Mouse (Mus musculus) hindbrain, embryonic 16.5 days (tissue): ENCODE results near the gene Camsap1. TPM values are rescaled to one million over a fixed set of nuclear protein-coding genes. Genes with fewer than 3 reads are reported as not detected.

Experiments
- ATAC-seq: fragments of 200-750 bp; cut with Nextera tagmentation; 2 replicates; pipeline ENCODE4 v1.8.0; 2017; ENCODE audit warnings: moderate TSS enrichment, moderate library complexity
- H3K27ac ChIP-seq: fragments of 300-500 bp; sonication (generic); 2 replicates; pipeline ENCODE4 v1.5.1; 2014; ENCODE audit warnings: low read depth, mild to moderate bottlenecking, control low read depth, low read length, moderate library complexity
- H3K27me3 ChIP-seq: fragments of 300-500 bp; sonication (generic); replicated peaks from 2 replicates; pipeline ENCODE4 v1.6.1; 2014; ENCODE audit warnings: low read length; ENCODE audit not compliant: control insufficient read depth, insufficient read depth
- H3K36me3 ChIP-seq: fragments of 300-500 bp; sonication (generic); 2 replicates; pipeline ENCODE4 v1.6.1; 2014; ENCODE audit warnings: mild to moderate bottlenecking, low read length, moderate library complexity, mixed read lengths; ENCODE audit not compliant: control insufficient read depth, insufficient read depth
- H3K4me1 ChIP-seq: fragments of 300-500 bp; sonication (generic); 2 replicates; pipeline ENCODE4 v1.6.1; 2014; ENCODE audit warnings: low read depth, low read length; ENCODE audit not compliant: control insufficient read depth, insufficient read depth
- H3K4me2 ChIP-seq: fragments of 300-500 bp; sonication (generic); 2 replicates; pipeline ENCODE4 v1.6.1; 2014; ENCODE audit warnings: mild to moderate bottlenecking, low read length, control low read depth, moderate library complexity
- H3K4me3 ChIP-seq: fragments of 300-500 bp; sonication (generic); 2 replicates; pipeline ENCODE4 v1.5.1; 2014; ENCODE audit warnings: mild to moderate bottlenecking, low read length, control low read depth, moderate library complexity
- H3K9ac ChIP-seq: fragments of 300-500 bp; sonication (generic); 2 replicates; pipeline ENCODE4 v1.6.1; 2014; ENCODE audit warnings: low read depth, mild to moderate bottlenecking, control low read depth, low read length, moderate library complexity
- H3K9me3 ChIP-seq: fragments of 300-500 bp; sonication (generic); 2 replicates; pipeline ENCODE4 v1.6.1; 2014; ENCODE audit warnings: mild to moderate bottlenecking, low read length, moderate library complexity; ENCODE audit not compliant: control insufficient read depth
- WGBS: fragments of 180-500 bp; shearing (Covaris S2); extraction: QIAGEN DNeasy Blood & Tissue Kit; methylation state at CpG from one replicate; pipeline ENCODE4 v1.1.7; 2014; 5-methylcytosine and 5-hydroxymethylcytosine counted together
- polyA plus RNA-seq: library from polyadenylated mRNA; unstranded; fragments of >200 nt; fragmentation: Nextera tagmentation; extraction: Ambion mirVana; gene quantifications from 2 replicates; pipeline ENCODE4 v1.2.1, GENCODE M21; 2015

The Camsap1 gene
- polyA plus RNA-seq, 1 experiment from 2014 or later: 23.6 TPM

DNA sequence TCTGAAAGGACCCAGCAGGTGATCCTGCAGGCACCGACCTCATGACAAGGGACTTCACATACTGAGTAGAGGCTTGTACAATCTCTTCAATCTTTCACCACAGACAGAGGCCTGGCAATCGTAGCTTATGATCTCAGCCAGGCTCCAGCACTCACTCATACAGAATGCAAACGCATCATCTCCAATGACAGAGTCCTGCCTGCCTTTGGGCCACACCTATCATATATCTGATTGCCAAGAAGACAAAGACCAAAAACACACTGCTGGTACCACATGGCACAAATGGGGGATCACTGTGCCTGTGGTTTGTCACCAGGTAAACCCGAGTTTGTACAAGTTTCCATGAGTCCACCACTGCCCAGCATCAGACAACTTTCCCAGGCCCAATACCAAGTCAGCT is 34.2 kb upstream of the Camsap1 start:
- no peak for ATAC-seq
- WGBS: 77% methylated on average over 4 of the region's 4 CpGs
- Histone ChIP-seq H3K36me3 (peaks cover 9% of the 10 kb centered on the region; the same call in 1 of the 2 replicates), H3K4me1 (peaks cover 15% of the 10 kb centered on the region), H3K27ac (no peak overlapping the region), H3K9ac (no peak overlapping the region), H3K4me3 (no peak overlapping the region), H3K27me3 (no peaks in the 10 kb centered on the region), H3K9me3 (no peaks in the 10 kb centered on the region), H3K4me2 (no peak overlapping the region)

DNA sequence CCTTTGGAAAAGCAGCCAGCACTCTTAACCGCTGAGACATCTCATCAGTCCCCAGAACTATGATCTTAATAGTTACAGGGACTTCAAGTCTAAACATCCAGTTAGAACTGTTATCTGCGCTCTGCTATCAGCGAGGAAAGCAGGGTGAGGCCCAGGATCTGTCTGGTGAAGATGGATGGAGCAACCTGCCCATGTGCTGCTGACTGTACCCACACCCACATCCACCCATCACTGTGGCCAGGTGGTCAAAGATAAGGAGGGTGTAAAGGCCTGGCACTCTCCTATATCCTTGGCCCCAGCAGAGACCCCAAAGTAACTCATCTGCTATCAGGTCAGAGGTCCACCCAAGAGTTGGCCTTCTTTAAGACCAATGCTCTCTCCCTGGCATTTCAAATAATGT is 30.6 kb upstream of the Camsap1 start:
- Histone ChIP-seq H3K27ac (no peak overlapping the region), H3K36me3 (peaks cover 30% of the 10 kb centered on the region), H3K4me3 (no peak overlapping the region), H3K4me2 (no peak overlapping the region), H3K9ac (no peak overlapping the region), H3K9me3 (no peaks in the 10 kb centered on the region), H3K27me3 (no peaks in the 10 kb centered on the region), H3K4me1 (no peaks in the 10 kb centered on the region)
- WGBS: 95% methylated on average over 3 of the region's 3 CpGs
- no peak for ATAC-seq

DNA sequence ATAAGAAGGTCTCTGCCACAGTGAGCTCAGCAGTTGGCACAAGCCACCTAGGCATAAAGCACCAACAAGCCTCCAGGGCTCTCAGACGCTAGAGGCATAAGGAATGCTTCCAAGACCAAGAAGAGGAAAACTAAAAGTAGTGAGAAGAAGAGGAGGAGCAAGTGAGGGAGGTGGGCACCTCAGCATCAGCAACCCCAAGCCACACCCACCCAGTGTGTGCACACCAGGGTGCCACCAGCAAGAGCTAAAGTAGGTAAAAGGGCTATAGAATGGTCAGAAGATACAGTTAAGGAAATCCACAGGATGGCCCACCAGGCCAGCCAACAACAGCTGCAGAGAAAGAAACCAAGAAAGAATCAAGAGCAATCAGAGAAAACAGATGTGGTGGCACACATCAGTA is 28.3 kb upstream of the Camsap1 start:
- Histone ChIP-seq H3K4me1 (no peaks in the 10 kb centered on the region), H3K9me3 (no peaks in the 10 kb centered on the region), H3K9ac (no peak overlapping the region), H3K27me3 (no peaks in the 10 kb centered on the region), H3K4me3 (no peak overlapping the region), H3K4me2 (no peak overlapping the region), H3K27ac (no peak overlapping the region), H3K36me3 (peaks cover 48% of the 10 kb centered on the region)
- no peak for ATAC-seq
- WGBS: 84% methylated on average over 1 of the region's 1 CpGs

DNA sequence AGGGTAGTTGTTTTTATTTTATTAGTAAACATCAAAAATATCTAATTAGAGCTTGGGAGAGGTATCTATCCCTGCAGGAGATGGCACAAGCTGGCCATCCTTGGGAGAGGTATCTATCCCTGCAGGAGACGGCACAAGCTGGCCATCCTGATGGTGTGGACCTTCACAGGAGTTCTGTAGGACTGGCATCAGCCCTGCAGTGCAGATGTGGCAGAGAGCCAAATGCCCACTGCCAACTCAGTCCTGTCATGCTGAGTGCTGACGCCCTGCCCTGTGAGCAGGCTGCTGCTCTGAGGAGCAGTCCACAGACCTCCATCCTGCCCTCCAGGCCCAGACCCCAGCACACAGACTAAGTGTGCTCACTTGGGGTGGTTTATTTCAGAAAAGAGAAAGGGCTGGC is 18.9 kb upstream of the Camsap1 start:
- H3K9me3 ChIP-seq: no peaks in the 10 kb centered on the region
- no peaks in the 10 kb centered on the region for H3K27me3 ChIP-seq
- H3K27ac ChIP-seq: no peak overlapping the region
- H3K36me3 ChIP-seq: peaks cover 46% of the 10 kb centered on the region
- 0 out of 2 replicates have a peak, but pooled peaks have one; percentile 37 for ATAC-seq
- H3K4me2 ChIP-seq: no peak overlapping the region
- no peak overlapping the region for H3K9ac ChIP-seq
- no peaks in the 10 kb centered on the region for H3K4me1 ChIP-seq
- WGBS: 40% methylated on average over 2 of the region's 2 CpGs
- H3K4me3 ChIP-seq: no peak overlapping the region

DNA sequence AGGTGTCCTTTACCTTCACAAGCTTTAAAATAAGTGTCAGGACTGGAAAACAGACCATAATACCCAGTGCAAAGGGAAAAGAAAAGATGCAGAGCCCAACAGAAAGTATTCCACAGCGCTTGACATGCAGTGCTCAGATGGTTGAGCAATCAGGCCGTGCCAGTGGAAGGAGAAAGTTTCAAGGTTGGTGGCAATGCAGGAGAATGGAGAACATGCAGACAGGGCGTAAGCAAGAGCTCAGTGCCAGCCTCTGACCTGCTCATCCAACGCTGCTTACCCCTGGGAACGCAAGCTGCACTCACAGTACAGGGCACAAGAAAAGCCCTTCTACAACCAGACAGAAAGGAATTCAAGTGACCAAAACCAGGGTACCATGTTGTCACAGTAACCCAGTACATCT is 18.1 kb upstream of the Camsap1 start:
- no peak for ATAC-seq
- Histone ChIP-seq H3K4me1 (no peaks in the 10 kb centered on the region), H3K4me2 (no peak overlapping the region), H3K27me3 (no peaks in the 10 kb centered on the region), H3K9me3 (no peaks in the 10 kb centered on the region), H3K9ac (no peak overlapping the region), H3K36me3 (peaks cover 44% of the 10 kb centered on the region), H3K27ac (no peak overlapping the region), H3K4me3 (no peak overlapping the region)
- WGBS: 94% methylated on average over 5 of the region's 5 CpGs

DNA sequence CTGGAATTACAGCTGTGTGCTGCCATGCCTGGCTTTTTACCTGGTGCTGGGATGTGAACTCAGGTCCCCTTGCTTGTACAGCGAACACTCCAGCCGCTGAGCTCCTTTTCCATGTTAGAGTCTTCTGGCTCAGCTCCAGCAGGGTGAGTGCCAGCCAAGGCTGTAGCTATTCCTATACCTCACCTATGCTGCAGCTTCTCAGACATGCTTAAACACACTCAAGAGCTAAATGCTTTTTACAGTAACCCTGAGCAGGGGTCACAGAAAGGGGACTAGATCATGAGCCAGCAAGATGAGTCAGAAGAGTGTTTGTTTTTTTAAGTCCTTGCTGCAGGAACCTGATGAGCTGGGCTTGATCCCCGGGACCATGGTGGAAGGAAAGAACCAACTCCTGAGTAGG is 14.6 kb upstream of the Camsap1 start:
- Histone ChIP-seq H3K27ac (no peak overlapping the region), H3K36me3 (peaks cover 30% of the 10 kb centered on the region), H3K9me3 (no peaks in the 10 kb centered on the region), H3K27me3 (no peaks in the 10 kb centered on the region), H3K4me3 (no peak overlapping the region), H3K9ac (no peak overlapping the region), H3K4me2 (no peak overlapping the region), H3K4me1 (no peaks in the 10 kb centered on the region)
- 91% methylated on average over 3 of the region's 3 CpGs for WGBS
- no peak for ATAC-seq

DNA sequence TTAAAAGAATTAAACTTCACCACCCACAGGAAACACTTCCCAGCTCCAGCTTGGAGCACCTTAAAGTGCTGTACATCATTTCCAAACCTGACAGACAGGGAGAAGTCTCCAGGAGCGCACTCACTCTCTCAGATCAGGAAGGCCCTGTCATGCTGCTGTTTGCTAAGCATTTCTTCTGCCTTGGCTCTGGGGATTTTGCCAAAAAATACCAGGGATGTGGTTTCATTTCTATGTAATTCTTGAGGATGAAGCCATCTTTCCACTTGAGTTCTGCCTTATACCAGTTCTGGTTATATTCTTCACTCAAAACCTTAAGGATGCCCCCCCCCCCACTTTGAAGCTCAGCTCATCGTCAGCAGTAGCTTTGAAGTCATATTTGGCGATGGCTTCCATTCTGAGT is 11.7 kb upstream of the Camsap1 start:
- ATAC-seq: no peak
- Histone ChIP-seq H3K27ac (no peak overlapping the region), H3K27me3 (no peaks in the 10 kb centered on the region), H3K4me3 (no peak overlapping the region), H3K9ac (no peak overlapping the region), H3K4me2 (no peak overlapping the region), H3K4me1 (no peaks in the 10 kb centered on the region), H3K36me3 (peaks cover 23% of the 10 kb centered on the region), H3K9me3 (no peaks in the 10 kb centered on the region)
- 93% methylated on average over 3 of the region's 3 CpGs for WGBS

DNA sequence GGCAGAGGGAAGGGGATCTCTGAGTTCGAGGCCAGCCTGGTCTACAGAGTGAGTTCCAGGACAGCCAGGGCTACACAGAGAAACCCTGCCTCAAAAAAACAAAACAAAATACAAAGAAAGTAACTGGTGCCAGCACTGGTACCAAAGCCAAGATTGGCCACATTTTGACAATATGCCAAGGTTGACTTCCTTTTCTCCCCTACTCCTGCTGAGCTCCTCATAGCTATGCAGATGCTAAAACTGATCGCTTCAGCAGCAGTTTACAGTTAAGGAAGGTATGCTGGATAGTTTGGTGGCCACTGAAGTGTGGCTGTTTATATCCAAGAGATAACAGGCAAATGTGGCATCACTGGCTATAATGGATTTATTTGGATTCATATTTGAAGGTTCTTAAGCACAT is 9.2 kb upstream of the Camsap1 start:
- Histone ChIP-seq H3K4me3 (no peak overlapping the region), H3K27ac (no peak overlapping the region), H3K36me3 (peaks cover 7% of the 10 kb centered on the region), H3K4me2 (no peak overlapping the region), H3K4me1 (no peaks in the 10 kb centered on the region), H3K9me3 (no peaks in the 10 kb centered on the region), H3K9ac (no peak overlapping the region), H3K27me3 (no peaks in the 10 kb centered on the region)
- ATAC-seq: no peak
- WGBS: 54% methylated on average over 2 of the region's 2 CpGs

DNA sequence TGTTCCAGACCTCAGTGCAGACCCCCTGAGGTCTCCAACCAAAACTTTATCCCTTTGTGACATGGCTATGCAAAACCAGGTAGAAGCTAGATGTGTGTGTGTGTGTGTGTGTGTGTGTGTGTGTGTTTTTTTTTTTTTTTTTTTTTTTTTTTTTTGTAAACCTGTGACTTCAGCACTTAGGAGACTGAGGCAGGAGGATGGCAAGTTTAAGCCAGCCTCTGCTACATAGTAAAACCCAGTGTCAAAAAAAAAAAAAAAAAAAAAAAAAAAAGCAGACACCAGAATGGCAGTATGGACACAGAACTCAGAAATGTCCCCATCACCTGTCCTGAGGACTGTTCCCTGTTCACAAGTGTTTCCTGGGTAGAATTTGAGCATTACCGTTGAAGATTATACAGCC is 6.6 kb upstream of the Camsap1 start:
- Histone ChIP-seq H3K9me3 (no peaks in the 10 kb centered on the region), H3K36me3 (no peaks in the 10 kb centered on the region), H3K27ac (no peak overlapping the region), H3K27me3 (no peaks in the 10 kb centered on the region), H3K4me1 (no peaks in the 10 kb centered on the region; the same call in 1 of the 2 replicates), H3K9ac (no peak overlapping the region), H3K4me3 (no peak overlapping the region), H3K4me2 (no peak overlapping the region)
- 93% methylated on average over 1 of the region's 1 CpGs for WGBS
- ATAC-seq: no peak

DNA sequence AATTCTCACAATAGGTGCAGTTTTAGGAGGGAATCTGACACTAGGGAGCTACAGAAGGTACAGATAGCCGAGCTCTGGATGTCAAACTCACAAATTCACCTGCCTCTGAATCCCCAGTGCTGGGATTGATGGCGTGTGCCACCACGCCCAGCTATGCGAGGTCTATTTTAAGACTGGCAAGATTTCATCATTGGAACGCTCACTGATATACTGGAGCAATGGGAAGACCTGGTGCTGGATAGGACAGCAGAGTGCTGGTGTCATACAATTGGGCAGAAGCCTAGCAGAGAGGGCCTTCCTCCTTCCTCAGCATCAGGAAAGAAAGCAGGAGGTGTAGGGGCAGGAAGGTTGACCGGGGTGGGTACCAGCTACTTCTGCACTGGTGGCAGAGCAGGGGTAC is 4.7 kb upstream of the Camsap1 start:
- 84% methylated on average over 6 of the region's 6 CpGs for WGBS
- H3K9ac ChIP-seq: no peak overlapping the region

More for the DNA sequence above, 4.7 kb upstream of the Camsap1 start:
- no peaks in the 10 kb centered on the region for H3K27me3 ChIP-seq
- no peaks in the 10 kb centered on the region for H3K9me3 ChIP-seq
- H3K4me1 ChIP-seq: peaks cover 6% of the 10 kb centered on the region
- ATAC-seq: no peak
- H3K4me3 ChIP-seq: no peak overlapping the region
- no peak overlapping the region for H3K27ac ChIP-seq
- no peak overlapping the region for H3K4me2 ChIP-seq
- no peaks in the 10 kb centered on the region for H3K36me3 ChIP-seq
